Mouse (Mus musculus) MEL (cell line): ENCODE results near the gene Entpd5.

ENCODE experiments used
- CTCF ChIP-seq, 3 experiments: IDR thresholded peaks in 2 of 3; conservative IDR thresholded peaks in 1 of 3; 2 replicates each; pipeline ENCODE4 v1.5.1; 2011 to 2012; ENCODE audit warnings: low read length in 3 of 3, low read depth in 2 of 3, mild to moderate bottlenecking in 2 of 3, improper control_type of control experiment in 1 of 3, inconsistent platforms in 1 of 3, mixed read lengths in 1 of 3, moderate library complexity in 1 of 3; ENCODE audit not compliant: control insufficient read depth in 1 of 3, insufficient read depth in 1 of 3, poor library complexity in 1 of 3, severe bottlenecking in 1 of 3
- EP300 ChIP-seq, 2 experiments: IDR thresholded peaks; 2 replicates each; pipeline ENCODE4 v1.6.1; 2011; ENCODE audit warnings: improper control_type of control experiment in 2 of 2, low read length in 2 of 2, low read depth in 1 of 2, mild to moderate bottlenecking in 1 of 2
- MYB ChIP-seq: IDR thresholded peaks from 2 replicates; pipeline ENCODE4 v1.6.1; 2011; ENCODE audit warnings: mild to moderate bottlenecking, low read depth, low read length, improper control_type of control experiment
- MYC ChIP-seq: IDR thresholded peaks from 2 replicates; pipeline ENCODE4 v1.6.1; 2011; ENCODE audit warnings: low read depth, mild to moderate bottlenecking, low read length, improper control_type of control experiment, moderate library complexity
- NELFE ChIP-seq: IDR thresholded peaks from 2 replicates; pipeline ENCODE4 v1.6.1; 2011; ENCODE audit warnings: low read depth, low read length, improper control_type of control experiment
- POLR2A ChIP-seq, 2 experiments: IDR thresholded peaks; 2 replicates each; pipeline ENCODE4 v1.6.1; 2011 to 2012; ENCODE audit warnings: low read length in 2 of 2, mild to moderate bottlenecking in 2 of 2, control low read depth in 1 of 2, improper control_type of control experiment in 1 of 2, low read depth in 1 of 2, moderate library complexity in 1 of 2; ENCODE audit not compliant: control insufficient read depth in 1 of 2, insufficient read depth in 1 of 2, poor library complexity in 1 of 2
- RCOR1 ChIP-seq: IDR thresholded peaks from 2 replicates; pipeline ENCODE4 v1.6.1; 2012; ENCODE audit warnings: low read depth, mild to moderate bottlenecking, inconsistent platforms, low read length, improper control_type of control experiment
- TAL1 ChIP-seq: IDR thresholded peaks from 2 replicates; pipeline ENCODE4 v1.6.1; 2012; ENCODE audit warnings: mild to moderate bottlenecking, inconsistent platforms, low read length, moderate library complexity, mixed read lengths
- TCF12 ChIP-seq: IDR thresholded peaks from 2 replicates; pipeline ENCODE4 v1.6.1; 2014; ENCODE audit warnings: low read depth, mild to moderate bottlenecking, inconsistent platforms, low read length, improper control_type of control experiment, moderate library complexity
- USF1 ChIP-seq: IDR thresholded peaks from 2 replicates; pipeline ENCODE4 v1.6.1; 2014; ENCODE audit warnings: low read depth, mild to moderate bottlenecking, inconsistent platforms, low read length, improper control_type of control experiment, moderate library complexity
- ZC3H11A ChIP-seq: IDR thresholded peaks from 2 replicates; pipeline ENCODE4 v1.6.1; 2012; ENCODE audit warnings: low read depth, mild to moderate bottlenecking, inconsistent platforms, low read length, improper control_type of control experiment
- ZMIZ1 ChIP-seq: IDR thresholded peaks from 2 replicates; pipeline ENCODE4 v1.6.1; 2012; ENCODE audit warnings: low read depth, mild to moderate bottlenecking, inconsistent platforms, low read length, improper control_type of control experiment, moderate library complexity

DNA sequence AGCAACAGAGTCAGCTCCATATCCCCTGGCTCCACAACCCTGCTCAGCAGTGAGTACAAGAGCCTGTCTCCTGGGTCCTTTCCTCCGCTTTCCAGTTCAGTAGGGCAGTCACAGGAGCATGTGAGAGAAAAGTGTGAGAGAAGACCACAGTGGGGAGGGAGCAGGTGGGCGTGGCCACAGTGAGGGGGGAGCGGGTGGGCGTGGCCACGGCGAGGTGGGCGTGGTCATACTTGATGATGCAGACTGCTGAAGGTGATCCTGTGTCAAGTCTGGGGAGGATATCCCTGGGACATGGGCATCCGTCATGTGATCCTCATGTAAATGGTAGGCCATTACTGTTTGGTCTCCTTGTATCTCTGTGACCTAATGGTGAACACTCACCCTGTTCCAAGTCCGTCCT is 41.9 kb downstream of the Entpd5 start:
- TF ChIP-seq NELFE (no peak), ZC3H11A (no peak), TCF12 (no peak), TAL1 (no peak), MYB (no peak; the same call in 1 of the 2 replicates), ZMIZ1 (no peak), POLR2A (IDR thresholded peaks at IDR 0.05; ENCODE audit: control insufficient read depth in 1 of 2, insufficient read depth in 1 of 2, low read depth in 1 of 2, low read length in 2 of 2, poor library complexity in 1 of 2) (no peak), USF1 (no peak), CTCF (IDR thresholded peaks at IDR 0.05 in 2 of 3, conservative IDR thresholded peaks at IDR 0.05 in 1 of 3; ENCODE audit: control insufficient read depth in 1 of 3, insufficient read depth in 1 of 3, low read depth in 2 of 3, low read length in 3 of 3, poor library complexity in 1 of 3, severe bottlenecking in 1 of 3) (no peak), EP300 (IDR thresholded peaks at IDR 0.05; ENCODE audit: low read depth in 1 of 2, low read length in 2 of 2) (no peak), RCOR1 (no peak), MYC (no peak)
